Mouse (Mus musculus) cerebellum, adult 2 months (tissue): ENCODE measurements around the gene Fhod1.

Source experiments
- CTCF ChIP-seq: fragments of 200-500 bp; IDR thresholded peaks from 2 replicates; pipeline ENCODE4 v1.5.1; 2011; ENCODE audit warnings: low read depth, mild to moderate bottlenecking, control low read depth, low read length, moderate library complexity, borderline replicate concordance; ENCODE audit not compliant: insufficient read depth
- POLR2A ChIP-seq: fragments of 200-500 bp; IDR thresholded peaks from 2 replicates; pipeline ENCODE4 v1.6.1; 2011; ENCODE audit warnings: low read length, control low read depth, borderline replicate concordance; ENCODE audit not compliant: insufficient read depth

GRCm38 (mm10) chr8:105380308-105380707, 32.6 kb upstream of the Fhod1 start:
- TF ChIP-seq CTCF (no peak), POLR2A (no peak)
